Mouse (Mus musculus) c-Kit-positive CD71-positive TER-119-negative erythroid progenitor cells, embryonic 14.5 days (primary cell): ENCODE data around the gene Ngdn.
"Not testable (repeated sequence)": the region's sequence is repeated elsewhere in the genome, so short reads cannot be mapped to it uniquely, and the experiment has no call there.

Source experiments
- DNase-seq: peaks from one replicate; pipeline ENCODE4 v3.0.0-alpha.2; 2013; ENCODE audit warnings: low read depth

Gene Ngdn

GRCm38 (mm10) chr14:55014991-55015766 lies at the start of gene Ngdn:
Gene Ngdn (plus strand): TSS chr14:55015454.
- DNase-seq, result peak; percentile 99

GRCm38 (mm10) chr14:54965631-54966030 lies 49.6 kb upstream of the Ngdn start:
- DNase-seq, result no peak

GRCm38 (mm10) chr14:54966320-54966977 lies 48.8 kb upstream of the Ngdn start, which contains the start of gene Myh6:
Gene Myh6 (minus strand): TSS chr14:54966927.
- no peak for DNase-seq

GRCm38 (mm10) chr14:54967874-54968273 lies 47.4 kb upstream of the Ngdn start:
- no peak for DNase-seq

- DNase-seq, result no peak
Observed at GRCm38 (mm10) chr14:54968344-54968743, 46.9 kb upstream of the Ngdn start.

DNA sequence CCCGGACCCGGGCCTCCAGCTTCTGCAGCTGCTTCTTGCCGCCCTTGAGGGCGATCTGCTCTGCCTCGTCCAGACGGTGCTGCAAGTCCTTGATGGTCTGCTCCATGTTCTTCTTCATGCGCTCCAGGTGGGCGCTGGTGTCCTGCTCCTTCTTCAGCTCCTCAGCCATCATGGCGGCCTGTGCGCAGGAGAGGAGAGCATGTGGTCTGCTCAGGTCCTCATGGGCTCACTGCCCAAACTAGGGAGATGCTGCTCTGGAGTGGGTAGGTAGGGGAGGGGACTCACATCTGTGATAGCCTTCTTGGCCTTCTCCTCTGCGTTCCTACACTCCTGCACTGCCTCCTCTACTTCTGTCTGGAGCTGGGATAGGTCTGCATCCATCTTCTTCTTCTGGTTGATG lies 42.5 kb upstream of the Ngdn start:
- not testable (repeated sequence) for DNase-seq

DNA sequence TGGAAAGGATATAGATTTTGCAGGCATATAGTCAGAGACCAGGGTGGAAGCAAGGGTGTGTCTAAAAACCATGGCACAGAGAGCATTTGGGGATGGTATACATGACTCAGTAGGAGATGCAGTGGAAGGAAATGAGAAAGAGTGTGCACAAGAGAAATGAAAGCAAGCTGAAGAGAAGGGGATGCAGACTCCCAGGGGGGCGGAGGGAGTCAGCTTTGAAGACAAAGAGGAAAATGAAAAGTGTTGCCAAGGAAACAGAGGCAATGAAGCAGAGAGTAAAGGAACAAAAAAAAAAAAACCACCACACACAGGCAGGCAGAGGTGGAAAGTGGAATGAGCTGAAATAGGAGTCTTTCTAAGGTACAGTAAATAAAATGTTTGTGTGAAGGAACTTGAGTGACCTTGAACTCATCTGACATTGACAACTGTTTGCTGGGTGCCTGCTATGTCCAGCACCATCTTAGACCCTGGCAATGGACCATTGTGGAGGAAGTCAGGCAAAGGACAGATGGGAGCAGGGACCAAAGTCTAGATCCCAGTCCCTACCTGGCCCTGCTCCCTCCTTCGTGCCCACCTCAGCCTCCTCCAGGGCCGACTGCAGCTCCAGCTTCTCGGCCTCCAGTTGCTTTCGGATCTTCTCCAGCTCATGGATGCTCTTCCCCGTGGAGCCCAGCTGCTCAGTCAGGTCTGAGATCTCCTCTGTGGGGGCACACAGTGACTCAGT lies 41.0 kb upstream of the Ngdn start:
- no peak for DNase-seq

GRCm38 (mm10) chr14:54976633-54977032 lies 38.6 kb upstream of the Ngdn start, which contains the start of gene Gm17428:
Gene Gm17428 (plus strand): TSS chr14:54976933.
- DNase-seq, result no peak

GRCm38 (mm10) chr14:54978664-54979063 lies 36.6 kb upstream of the Ngdn start:
- no peak for DNase-seq

DNA sequence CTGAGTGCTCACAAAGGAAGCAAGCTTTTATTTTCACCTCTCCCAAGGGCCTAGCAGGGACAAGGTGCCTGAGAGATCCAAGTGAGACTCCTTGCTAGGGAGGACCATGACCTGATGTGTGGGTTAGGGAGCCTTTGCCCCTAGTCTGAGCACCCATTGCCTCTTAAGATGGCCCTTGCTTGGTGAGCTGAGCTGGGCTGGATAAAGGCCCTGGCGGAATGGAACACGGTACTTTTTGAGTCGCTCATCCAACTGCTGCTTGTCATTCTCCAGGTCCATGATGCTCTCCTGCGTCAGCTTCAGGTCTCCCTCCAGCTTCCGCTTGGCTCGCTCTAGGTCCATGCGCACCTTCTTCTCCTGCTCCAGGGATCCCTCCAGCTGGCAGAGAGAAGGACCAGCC lies 33.3 kb upstream of the Ngdn start:
- DNase-seq, result no peak

- not testable (repeated sequence) for DNase-seq
Observed at GRCm38 (mm10) chr14:54988350-54988874, 26.8 kb upstream of the Ngdn start.

DNA sequence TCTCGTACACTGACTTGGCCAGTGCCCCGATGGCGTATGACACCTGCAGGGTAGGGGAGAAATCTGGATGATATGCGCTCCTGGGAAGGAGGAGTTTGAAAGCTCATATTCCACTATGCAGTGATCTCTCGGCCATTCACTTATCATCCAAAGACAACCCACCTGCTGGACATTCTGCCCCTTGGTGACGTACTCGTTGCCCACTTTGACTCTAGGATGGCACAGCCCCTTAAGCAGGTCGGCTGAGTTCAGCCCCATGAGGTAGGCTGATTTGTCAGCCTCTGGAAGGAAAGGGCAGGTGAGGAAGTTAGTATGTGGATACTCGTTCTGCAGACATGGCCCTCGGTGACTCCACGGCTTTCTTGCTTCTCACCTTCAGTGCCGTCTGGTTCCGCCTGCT lies 26.4 kb upstream of the Ngdn start:
- no peak for DNase-seq

DNA sequence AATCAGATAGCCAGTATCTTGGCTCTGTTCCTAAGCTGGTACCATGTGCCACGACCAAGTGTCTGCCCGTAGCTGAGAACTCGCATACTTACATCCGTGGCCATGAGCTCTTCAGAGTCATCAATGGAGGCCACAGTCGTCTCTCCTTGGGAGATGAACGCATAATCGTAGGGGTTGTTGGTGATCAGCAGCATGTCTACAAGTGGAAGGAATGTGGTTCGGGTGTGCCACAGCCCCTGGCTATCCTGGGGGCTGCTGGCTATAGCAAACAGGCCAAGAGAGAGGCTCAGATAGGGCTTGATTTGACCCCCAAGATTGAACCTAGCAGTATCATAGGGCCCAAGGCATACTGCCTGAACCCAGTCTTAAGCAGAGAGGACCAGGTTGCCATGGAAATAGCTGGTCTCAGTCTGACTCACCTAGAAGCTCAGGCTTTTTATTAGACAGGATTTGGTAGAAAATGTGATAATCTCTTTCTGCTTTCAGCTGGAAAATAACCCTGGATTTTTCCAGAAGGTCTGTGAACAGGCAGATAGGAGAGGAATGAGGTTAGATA lies 25.3 kb upstream of the Ngdn start:
- DNase-seq, result no peak

DNA sequence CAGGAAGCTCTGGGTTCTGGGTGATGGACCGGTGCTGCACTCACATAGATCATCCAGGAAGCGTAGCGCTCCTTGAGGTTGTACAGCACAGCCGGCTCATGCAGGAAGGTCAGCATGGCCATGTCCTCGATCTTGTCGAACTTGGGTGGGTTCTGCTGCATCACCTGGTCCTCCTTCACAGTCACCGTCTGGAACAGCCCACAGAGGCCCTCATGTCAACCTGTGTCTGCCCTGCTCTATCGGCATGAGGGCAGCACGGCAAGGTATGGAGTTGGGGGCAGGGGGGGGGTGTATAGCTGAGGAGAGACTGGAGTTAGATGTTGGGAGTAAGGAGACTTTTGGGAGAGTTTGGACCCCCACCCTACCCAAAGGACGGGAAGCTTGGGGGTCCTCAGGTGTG lies 23.1 kb upstream of the Ngdn start:
- DNase-seq, result no peak

DNA sequence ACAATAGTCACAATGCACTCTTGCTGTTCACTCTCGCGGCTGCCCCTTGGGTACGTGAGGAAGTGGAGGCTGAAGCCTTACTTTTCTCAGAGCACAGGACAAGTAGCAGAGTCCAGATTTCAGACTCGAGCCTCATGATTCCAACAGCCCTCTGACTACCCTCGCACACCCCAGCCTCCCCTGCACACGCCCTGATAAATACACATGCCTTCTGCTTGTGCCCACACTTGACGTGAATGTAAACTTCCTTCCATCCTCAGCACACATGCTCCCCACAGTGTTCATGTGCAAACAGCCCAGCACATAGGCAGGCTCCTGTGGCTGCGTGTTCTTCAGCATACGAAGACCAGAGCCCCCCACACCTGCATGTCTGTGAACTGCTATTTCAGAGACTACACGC lies 21.6 kb upstream of the Ngdn start:
- no peak for DNase-seq

- no peak for DNase-seq
Observed at GRCm38 (mm10) chr14:54994136-54994868, 21.0 kb upstream of the Ngdn start, which contains the start of gene Myh7. Gene Myh7 (minus strand): TSS chr14:54994626.

DNA sequence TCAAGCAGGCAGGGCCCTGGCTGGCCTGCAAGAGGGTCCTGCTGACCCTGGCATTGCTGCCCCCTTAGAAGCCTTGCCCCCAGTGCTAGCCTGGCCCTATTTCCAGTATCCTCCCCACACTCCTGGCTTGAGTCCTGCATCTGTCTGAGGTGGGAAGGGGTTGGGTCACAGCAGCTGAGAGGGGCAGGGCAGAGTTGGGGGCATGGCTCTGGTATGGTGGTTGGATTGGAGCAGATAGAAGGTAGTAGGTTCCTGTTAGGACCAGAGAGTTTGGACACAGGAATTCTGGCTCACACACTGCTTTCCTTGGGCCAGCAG lies 20.4 kb upstream of the Ngdn start:
- DNase-seq, result no peak

- no peak for DNase-seq
Observed at GRCm38 (mm10) chr14:54995457-54996138, 19.7 kb upstream of the Ngdn start.

GRCm38 (mm10) chr14:54996793-54997192 lies 18.5 kb upstream of the Ngdn start:
- no peak for DNase-seq

DNA sequence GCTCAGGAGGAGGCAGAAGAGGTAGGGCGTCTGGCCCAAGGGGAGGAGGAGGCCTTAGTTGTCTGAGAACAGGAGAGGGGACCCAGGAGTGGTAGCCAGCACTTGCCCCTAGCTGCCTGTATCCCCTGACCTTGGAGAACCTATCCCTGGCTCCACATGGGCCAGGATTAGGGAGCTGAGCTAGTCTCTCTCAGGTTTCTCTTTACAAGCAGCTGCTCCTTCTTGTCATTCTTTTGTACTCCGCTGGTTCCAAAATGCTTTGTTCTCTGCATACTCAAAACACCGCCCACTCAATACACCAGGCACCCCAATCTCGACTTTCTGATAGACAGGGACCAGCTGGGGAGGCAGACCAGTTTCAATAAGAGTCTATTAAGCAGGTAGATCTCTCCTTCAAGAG lies 18.0 kb upstream of the Ngdn start:
- no peak for DNase-seq

DNA sequence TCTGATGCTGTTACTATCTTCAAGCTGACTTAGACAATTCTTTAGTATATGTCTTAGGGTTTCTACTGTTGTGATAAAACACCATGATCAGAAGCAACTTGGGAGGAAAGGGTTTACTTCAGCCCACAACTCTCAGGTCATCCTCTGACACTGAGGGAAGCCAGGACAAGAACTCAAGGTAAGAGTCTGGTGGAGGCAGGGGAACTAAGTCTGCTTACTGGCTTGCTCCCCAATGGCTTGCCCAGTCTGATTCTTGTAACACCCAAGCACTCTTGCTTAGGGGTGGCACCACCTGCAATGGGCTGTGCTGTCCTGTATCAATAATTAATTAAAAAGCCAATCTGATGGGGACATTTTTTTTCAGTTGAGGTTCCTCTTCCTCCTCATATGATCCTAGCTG lies 16.6 kb upstream of the Ngdn start:
- no peak for DNase-seq
